9 mouse cellular contexts compared by ENCODE assay signal in the genomic region with DNA sequence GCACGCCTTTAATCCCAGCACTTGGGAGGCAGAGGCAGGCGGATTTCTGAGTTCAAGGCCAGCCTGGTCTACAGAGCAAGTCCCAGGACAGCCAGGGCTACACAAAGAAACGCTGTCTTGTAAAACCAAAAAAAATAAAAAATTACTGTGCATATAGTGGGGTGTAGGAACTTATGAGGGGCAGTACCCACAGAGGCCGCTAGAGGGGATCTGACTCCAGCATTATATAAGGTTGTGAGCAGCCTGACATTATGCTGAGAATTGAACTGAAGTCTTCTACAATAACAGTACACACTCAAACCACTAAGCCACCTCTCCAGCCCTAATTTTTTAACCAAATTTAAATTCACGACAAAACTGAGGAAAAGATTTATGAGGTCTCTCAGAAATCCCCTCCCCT. TPM values are rescaled to one million over a fixed set of nuclear protein-coding genes. Genes with fewer than 3 reads are reported as not detected.
DNase-seq lines count a peak whose midpoint lies in the region; ATAC-seq and TF ChIP-seq lines count a peak whose summit lies in the region.
"Had no signal": no experiment of that assay in that cellular context is flagged by ENCODE, and none has a peak within 500 bp of the region (broad histone marks: within the 10 kb centered on the region; RNA-seq: fewer than 3 reads in every experiment).

No protein-coding gene starts in this region.

- peak; percentile 87 for TF ChIP-seq CTCF in heart, adult 2 months (IDR thresholded peaks at IDR 0.05)

- no peaks in the 10 kb centered on the region for H3K27me3 ChIP-seq in embryonic facial prominence, embryonic 10.5 days (replicated peaks; ENCODE audit: low read depth, poor library complexity, severe bottlenecking)
- H3K27me3 ChIP-seq in heart, adult 2 months (ENCODE audit: control insufficient read depth, insufficient read depth, low read length): no peaks in the 10 kb centered on the region
- H3K27me3 ChIP-seq in kidney, embryonic 14.5 days (ENCODE audit: control insufficient read depth, insufficient read depth, low read length): no peaks in the 10 kb centered on the region
- H3K27me3 ChIP-seq in limb, embryonic 14.5 days (ENCODE audit: control insufficient read depth, insufficient read depth, low read length): no peaks in the 10 kb centered on the region
- no peaks in the 10 kb centered on the region for H3K27me3 ChIP-seq in midbrain, embryonic 16.5 days (ENCODE audit: control insufficient read depth, insufficient read depth, low read depth, low read length)
- H3K27me3 ChIP-seq: embryonic facial prominence, embryonic 13.5 days had no signal

- no peaks in the 10 kb centered on the region for H3K79me2 ChIP-seq in heart, adult 2 months (replicated peaks; ENCODE audit: control insufficient read depth, insufficient read depth, low read length)

- peak; percentile 57 to 62 for DNase-seq in B cell, adult 2 months
- DNase-seq in adrenal gland, postnatal 10 days: peak; percentile 82
- peak; percentile 69 for DNase-seq in embryonic facial prominence, embryonic 10.5 days (ENCODE audit: low spot score)
- peak; percentile 55 to 77 for DNase-seq in heart, adult 2 months
- peak; percentile 79 for DNase-seq in limb, embryonic 14.5 days (ENCODE audit: low spot score)
- DNase-seq in spleen, postnatal 4 days (ENCODE audit: low spot score in 2 of 2): peak; percentile 53 to 82

- ATAC-seq in kidney, embryonic 14.5 days (ENCODE audit: low FRiP score, low TSS enrichment): peak; percentile 89
- ATAC-seq in limb, embryonic 14.5 days (ENCODE audit: low FRiP score, low read depth): peak; percentile 85
- peak; percentile 91 for ATAC-seq in midbrain, embryonic 16.5 days

- no peaks in the 10 kb centered on the region for H3K9me3 ChIP-seq in embryonic facial prominence, embryonic 10.5 days
- H3K9me3 ChIP-seq in kidney, embryonic 14.5 days (ENCODE audit: control insufficient read depth, low read length): no peaks in the 10 kb centered on the region
- no peaks in the 10 kb centered on the region for H3K9me3 ChIP-seq in limb, embryonic 14.5 days (ENCODE audit: control insufficient read depth, low read length)
- no peaks in the 10 kb centered on the region for H3K9me3 ChIP-seq in midbrain, embryonic 16.5 days (replicated peaks; ENCODE audit: control insufficient read depth, low read length, poor library complexity, severe bottlenecking)
- H3K9me3 ChIP-seq: embryonic facial prominence, embryonic 13.5 days had no signal

- peaks cover 52% of the 10 kb centered on the region for H3K36me3 ChIP-seq in embryonic facial prominence, embryonic 10.5 days (replicated peaks)
- no peaks in the 10 kb centered on the region; the same call in 1 of the 2 replicates for H3K36me3 ChIP-seq in heart, adult 2 months (ENCODE audit: control insufficient read depth, insufficient read depth, low read length)
- H3K36me3 ChIP-seq in kidney, embryonic 14.5 days (ENCODE audit: control insufficient read depth, insufficient read depth, low read length): peaks cover 44% of the 10 kb centered on the region
- peaks cover 46% of the 10 kb centered on the region for H3K36me3 ChIP-seq in limb, embryonic 14.5 days (ENCODE audit: control insufficient read depth, insufficient read depth, low read length)
- H3K36me3 ChIP-seq in midbrain, embryonic 16.5 days (ENCODE audit: control insufficient read depth, insufficient read depth, low read length): peaks cover 17% of the 10 kb centered on the region

- no peak overlapping the region for H3K4me3 ChIP-seq in embryonic facial prominence, embryonic 10.5 days
- no peak overlapping the region for H3K4me3 ChIP-seq in heart, adult 2 months
- H3K4me3 ChIP-seq in kidney, embryonic 14.5 days (ENCODE audit: low read length): no peak overlapping the region
- no peak overlapping the region for H3K4me3 ChIP-seq in limb, embryonic 14.5 days (replicated peaks; ENCODE audit: low read length)
- no peak overlapping the region for H3K4me3 ChIP-seq in midbrain, embryonic 16.5 days (ENCODE audit: low read depth, low read length)
- H3K4me3 ChIP-seq: embryonic facial prominence, embryonic 13.5 days had no signal

- intact Hi-C loops in heart, adult 2 months (cut with DNase I): loop anchor here (2.0 kb wide), 1 partner anchor 194 kb away; no protein-coding TSS in a partner anchor

- H3K27ac ChIP-seq in embryonic facial prominence, embryonic 10.5 days (replicated peaks): no peak overlapping the region
- no peak overlapping the region for H3K27ac ChIP-seq in heart, adult 2 months
- H3K27ac ChIP-seq in kidney, embryonic 14.5 days (ENCODE audit: low read depth, low read length): no peak overlapping the region
- H3K27ac ChIP-seq in limb, embryonic 14.5 days (replicated peaks; ENCODE audit: low read depth, low read length): no peak overlapping the region
- no peak overlapping the region for H3K27ac ChIP-seq in midbrain, embryonic 16.5 days (ENCODE audit: low read length)
- H3K27ac ChIP-seq: embryonic facial prominence, embryonic 13.5 days had no signal

- WGBS in embryonic facial prominence, embryonic 10.5 days: 55% methylated on average over 5 of the region's 5 CpGs
- WGBS in heart, adult 2 months: 48% methylated on average over 5 of the region's 5 CpGs
- 53% methylated on average over 5 of the region's 5 CpGs for WGBS in kidney, embryonic 14.5 days
- 52% methylated on average over 5 of the region's 5 CpGs for WGBS in limb, embryonic 14.5 days
- WGBS in midbrain, embryonic 16.5 days: 57% methylated on average over 5 of the region's 5 CpGs

- H3K9ac ChIP-seq in heart, adult 2 months (ENCODE audit: low read depth, low read length): no peak overlapping the region
- H3K9ac ChIP-seq in kidney, embryonic 14.5 days (ENCODE audit: low read depth, low read length): no peak overlapping the region
- H3K9ac ChIP-seq in limb, embryonic 14.5 days (ENCODE audit: low read depth, low read length, severe bottlenecking): no peak overlapping the region
- H3K9ac ChIP-seq in midbrain, embryonic 16.5 days (ENCODE audit: low read depth, low read length): no peak overlapping the region
- H3K9ac ChIP-seq: embryonic facial prominence, embryonic 13.5 days had no signal

- no peak for TF ChIP-seq POLR2A in heart, adult 2 months (IDR thresholded peaks at IDR 0.05; ENCODE audit: insufficient read depth, low read depth, low read length)
- no peak for TF ChIP-seq POLR2A in limb, embryonic 14.5 days (IDR thresholded peaks at IDR 0.05; ENCODE audit: borderline replicate concordance, extremely low read depth, insufficient read depth, insufficient read length)

- no peak for TF ChIP-seq EP300 in heart, adult 2 months (IDR thresholded peaks at IDR 0.05; ENCODE audit: insufficient read depth, low read depth, low read length)

- H3K4me1 ChIP-seq in embryonic facial prominence, embryonic 10.5 days: no peaks in the 10 kb centered on the region
- no peaks in the 10 kb centered on the region for H3K4me1 ChIP-seq in heart, adult 2 months (ENCODE audit: control insufficient read depth, insufficient read depth, low read length)
- no peaks in the 10 kb centered on the region for H3K4me1 ChIP-seq in kidney, embryonic 14.5 days (ENCODE audit: control insufficient read depth, insufficient read depth, low read length)
- no peaks in the 10 kb centered on the region for H3K4me1 ChIP-seq in limb, embryonic 14.5 days (ENCODE audit: control insufficient read depth, insufficient read depth, low read length)
- H3K4me1 ChIP-seq in midbrain, embryonic 16.5 days (ENCODE audit: control insufficient read depth, insufficient read depth, low read length): no peaks in the 10 kb centered on the region
- H3K4me1 ChIP-seq: embryonic facial prominence, embryonic 13.5 days had no signal

- no peak overlapping the region for H3K4me2 ChIP-seq in kidney, embryonic 14.5 days (replicated peaks; ENCODE audit: low read depth, low read length)
- H3K4me2 ChIP-seq in limb, embryonic 14.5 days (replicated peaks; ENCODE audit: low read depth, low read length, severe bottlenecking): no peak overlapping the region
- no peak overlapping the region for H3K4me2 ChIP-seq in midbrain, embryonic 16.5 days (ENCODE audit: low read length)
- H3K4me2 ChIP-seq: embryonic facial prominence, embryonic 13.5 days had no signal

RNA-seq across cellular contexts. Expression of gene Wdr75, which starts 30.2 kb away (rescaled TPM):
- total RNA-seq in adrenal gland, postnatal 10 days (2021): 10 to 100 TPM; 41.5 to 42.9 TPM
- 96.0 and 103 TPM in 2 replicates for polyA plus RNA-seq in embryonic facial prominence, embryonic 10.5 days (2016; fragmentation: Nextera tagmentation; extraction: Ambion mirVana)
- 10 to 100 TPM; 19.1 to 22.8 TPM for total RNA-seq in heart, adult 2 months (2021)
- 27.8 and 40.0 TPM in 2 replicates for polyA plus RNA-seq in heart, adult 2 months (2012; rRNA removed)
- polyA plus RNA-seq in kidney, embryonic 14.5 days (2014; fragmentation: Nextera tagmentation; extraction: Ambion mirVana): 73.0 and 90.1 TPM in 2 replicates
- 60.6 and 69.1 TPM in 2 replicates for polyA plus RNA-seq in limb, embryonic 14.5 days (2012; rRNA removed)
- 64.1 and 67.6 TPM in 2 replicates for polyA plus RNA-seq in limb, embryonic 14.5 days (2014; fragmentation: Nextera tagmentation; extraction: Ambion mirVana)
- 46.8 and 54.3 TPM in 2 replicates for polyA plus RNA-seq in midbrain, embryonic 16.5 days (2015; fragmentation: Nextera tagmentation; extraction: Ambion mirVana)
